Mouse (Mus musculus): ENCODE measurements at regions not wholly inside any gene's neighbourhood (a gene's known extent, or its start where the extent isn't known, plus 50 kb on each side); places are given as distances from the start of the nearest gene placed in this dataset.

DNA sequence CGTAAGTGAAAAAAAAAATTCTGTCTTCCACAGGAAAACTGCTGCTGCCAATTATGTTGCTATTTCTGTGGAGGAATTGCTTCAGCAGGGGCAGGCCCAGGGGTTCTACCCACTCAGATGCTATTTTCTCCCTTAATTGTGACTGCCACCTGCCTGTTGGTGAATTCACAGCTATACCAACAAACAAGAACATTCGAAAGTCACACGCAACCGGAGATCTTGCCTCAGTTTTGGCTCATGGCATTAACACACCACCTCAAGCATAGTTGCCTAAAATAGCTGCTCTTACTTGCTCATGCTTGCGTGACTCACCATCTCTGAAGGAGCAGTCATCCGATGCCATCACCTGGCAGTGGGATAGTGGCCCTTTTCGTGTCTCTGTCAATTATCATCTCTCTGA lies 498.3 kb downstream of the Epm2a start:
- H3K4me1 ChIP-seq (replicated peaks), result no peaks in the 10 kb centered on the region
- no peaks in the 10 kb centered on the region for H3K36me3 ChIP-seq
- no peaks in the 10 kb centered on the region for H3K9me3 ChIP-seq
- H3K4me2 ChIP-seq (replicated peaks), result no peak overlapping the region
- H3K9ac ChIP-seq, result no peak overlapping the region
- ATAC-seq, result no peak
- WGBS, result 91% methylated on average over 7 of the region's 7 CpGs
- H3K27ac ChIP-seq, result no peak overlapping the region
- no peaks in the 10 kb centered on the region for H3K27me3 ChIP-seq (replicated peaks)
- no peak overlapping the region for H3K4me3 ChIP-seq (replicated peaks)

DNA sequence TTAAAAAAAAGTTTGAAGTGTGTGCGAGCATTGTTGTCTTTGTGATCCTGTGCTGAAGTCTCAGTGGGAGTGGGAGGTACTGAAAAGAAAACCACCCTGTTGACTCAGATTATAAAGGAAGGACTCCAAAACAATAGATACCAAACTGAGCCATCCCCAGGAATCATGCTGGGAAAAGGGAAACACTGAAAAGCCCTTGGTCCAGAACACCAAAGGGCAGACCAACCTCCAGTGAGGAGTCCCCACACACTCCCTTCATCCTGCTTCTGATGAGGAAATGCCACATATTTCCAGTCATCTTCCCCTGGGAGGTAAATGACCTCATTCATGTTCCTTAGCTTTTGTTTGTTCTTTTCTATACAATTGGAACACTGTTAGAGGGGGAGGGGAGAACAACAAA lies 502.9 kb downstream of the Epm2a start:
- 86% methylated on average over 1 of the region's 1 CpGs for WGBS
- H3K27ac ChIP-seq, result no peak overlapping the region
- no peaks in the 10 kb centered on the region for H3K36me3 ChIP-seq
- no peaks in the 10 kb centered on the region for H3K27me3 ChIP-seq (replicated peaks)
- no peak overlapping the region for H3K9ac ChIP-seq
- H3K9me3 ChIP-seq, result no peaks in the 10 kb centered on the region
- H3K4me3 ChIP-seq (replicated peaks), result no peak overlapping the region
- ATAC-seq, result no peak
- no peak overlapping the region for H3K4me2 ChIP-seq (replicated peaks)
- no peaks in the 10 kb centered on the region for H3K4me1 ChIP-seq (replicated peaks)

DNA sequence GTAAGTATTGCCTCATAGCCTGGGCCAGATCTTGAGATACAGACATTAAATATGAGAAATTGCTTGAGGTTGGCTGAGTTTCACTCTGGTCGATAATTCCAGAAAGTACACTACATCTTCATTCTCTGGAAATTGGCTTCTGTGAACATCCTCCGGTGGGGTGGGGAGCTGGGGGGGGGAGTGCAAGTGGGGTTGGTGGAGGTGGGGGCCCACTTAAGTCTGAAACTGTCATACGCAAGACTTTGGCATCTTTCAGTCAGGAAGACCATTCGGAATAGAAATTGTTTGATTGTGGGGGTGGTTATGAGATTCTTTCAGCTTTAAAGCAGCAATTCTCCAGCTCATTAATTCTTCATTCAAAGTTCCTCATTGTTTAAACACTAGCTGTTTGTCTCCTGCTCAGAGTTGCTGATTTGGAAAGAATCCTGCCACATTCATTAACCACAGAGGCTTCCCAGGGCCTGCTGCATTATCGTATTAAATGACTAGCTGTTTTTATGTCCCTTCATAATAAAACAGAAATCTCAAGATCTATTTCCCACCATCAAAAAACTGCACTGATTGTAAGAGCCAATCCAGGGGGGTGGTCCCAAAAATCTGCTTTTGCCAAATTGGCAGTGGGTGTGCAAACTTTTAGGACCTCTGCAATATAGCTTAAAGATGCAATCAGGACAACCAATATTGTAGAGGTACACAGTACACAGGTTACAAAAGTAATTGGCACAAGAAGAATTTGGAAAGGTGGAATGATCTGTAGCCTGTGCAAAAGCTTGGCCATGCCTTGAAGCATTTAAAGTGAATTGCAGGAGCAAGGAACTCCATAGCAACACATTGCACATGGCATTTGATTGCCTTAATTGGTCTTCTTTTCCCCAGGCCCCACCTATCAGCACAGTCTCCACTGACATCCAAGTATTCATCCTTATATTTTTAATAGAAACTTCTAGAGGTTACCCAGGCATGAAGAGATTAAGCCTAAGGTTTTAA lies 532.2 kb downstream of the Epm2a start:
- no peaks in the 10 kb centered on the region for H3K4me1 ChIP-seq (replicated peaks)
- no peak overlapping the region for H3K9ac ChIP-seq
- ATAC-seq, result no peak
- no peaks in the 10 kb centered on the region for H3K9me3 ChIP-seq
- H3K36me3 ChIP-seq, result no peaks in the 10 kb centered on the region
- no peaks in the 10 kb centered on the region for H3K27me3 ChIP-seq (replicated peaks)
- H3K4me3 ChIP-seq (replicated peaks), result no peak overlapping the region
- no peak overlapping the region for H3K4me2 ChIP-seq (replicated peaks)
- H3K27ac ChIP-seq, result no peak overlapping the region
- 63% methylated on average over 5 of the region's 5 CpGs for WGBS

DNA sequence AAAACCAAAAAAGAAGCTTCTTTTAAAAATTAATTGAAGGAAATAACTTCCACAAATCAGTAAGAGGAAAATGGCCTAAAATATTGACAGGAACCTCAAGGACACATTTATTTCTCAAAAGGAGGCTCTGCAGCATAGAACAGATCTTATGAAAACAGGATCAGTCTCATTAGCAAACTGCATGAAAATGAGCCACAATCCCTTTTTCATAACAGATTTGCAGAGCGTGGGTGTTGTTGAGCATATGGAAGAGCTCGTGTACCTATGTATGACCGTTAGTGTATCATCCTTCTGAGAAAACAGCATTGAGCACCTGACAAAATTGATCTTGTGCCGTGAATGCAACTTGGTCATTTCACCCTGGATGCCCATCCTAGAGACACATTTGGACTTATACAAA lies 543.0 kb downstream of the Epm2a start:
- WGBS, result 93% methylated on average over 4 of the region's 4 CpGs
- no peak overlapping the region for H3K27ac ChIP-seq
- no peak overlapping the region for H3K4me2 ChIP-seq (replicated peaks)

DNA sequence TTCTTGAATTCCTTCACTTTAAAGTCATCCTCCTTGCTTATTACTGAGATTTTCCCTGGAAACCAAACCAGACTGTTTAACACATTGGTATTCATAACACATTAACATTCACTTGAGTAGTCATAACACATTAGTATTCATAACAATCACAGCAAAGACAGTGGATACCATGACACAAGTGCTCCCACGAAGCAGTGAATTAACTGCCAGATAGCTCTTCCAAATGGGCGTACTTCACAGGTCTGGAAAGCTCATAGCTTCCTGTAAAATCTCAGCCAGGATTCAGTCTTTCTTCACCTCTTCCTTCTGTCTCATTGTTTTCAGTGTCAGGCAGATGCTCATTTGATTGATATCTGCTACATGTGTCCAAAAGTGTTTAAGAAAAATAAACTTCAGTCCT lies 545.7 kb downstream of the Epm2a start:
- no peak overlapping the region for H3K4me3 ChIP-seq (replicated peaks)
- H3K27me3 ChIP-seq (replicated peaks), result no peaks in the 10 kb centered on the region
- H3K27ac ChIP-seq, result no peak overlapping the region
- ATAC-seq, result no peak
- H3K9ac ChIP-seq, result no peak overlapping the region
- H3K36me3 ChIP-seq, result no peaks in the 10 kb centered on the region
- no peaks in the 10 kb centered on the region for H3K9me3 ChIP-seq
- no peaks in the 10 kb centered on the region for H3K4me1 ChIP-seq (replicated peaks)
- H3K4me2 ChIP-seq (replicated peaks), result no peak overlapping the region
- WGBS, result 76% methylated on average over 2 of the region's 2 CpGs

More for the DNA sequence above, 543.0 kb downstream of the Epm2a start:
- Histone ChIP-seq H3K9ac (no peak overlapping the region), H3K4me1 (replicated peaks) (no peaks in the 10 kb centered on the region), H3K36me3 (no peaks in the 10 kb centered on the region), H3K9me3 (no peaks in the 10 kb centered on the region), H3K27me3 (replicated peaks) (no peaks in the 10 kb centered on the region), H3K4me3 (replicated peaks) (no peak overlapping the region)
- no peak for ATAC-seq

DNA sequence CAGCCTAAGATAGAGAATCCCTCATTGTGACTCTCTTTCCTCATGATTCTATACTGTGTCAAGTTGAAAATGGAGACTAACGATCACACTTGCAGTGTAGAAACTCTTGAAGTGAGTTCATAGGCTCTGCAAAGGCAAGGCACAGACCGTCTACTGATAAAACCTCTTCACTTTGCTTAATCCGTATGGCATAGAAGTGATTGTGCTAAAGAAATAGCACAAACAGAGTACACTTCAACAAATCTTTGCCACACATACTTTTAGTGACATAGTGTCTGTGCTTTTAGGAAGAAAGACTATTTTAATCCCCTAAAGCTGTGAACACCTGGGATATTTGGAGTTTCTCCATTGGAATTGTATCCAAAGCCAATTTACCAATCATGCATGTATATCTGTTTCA lies 578.9 kb downstream of the Epm2a start:
- H3K4me2 ChIP-seq (replicated peaks), result no peak overlapping the region
- H3K9ac ChIP-seq, result no peak overlapping the region
- no peaks in the 10 kb centered on the region for H3K9me3 ChIP-seq
- 86% methylated on average over 3 of the region's 3 CpGs for WGBS
- no peak overlapping the region for H3K27ac ChIP-seq
- no peak overlapping the region for H3K4me3 ChIP-seq (replicated peaks)
- H3K36me3 ChIP-seq, result no peaks in the 10 kb centered on the region
- no peaks in the 10 kb centered on the region for H3K27me3 ChIP-seq (replicated peaks)
- H3K4me1 ChIP-seq (replicated peaks), result no peaks in the 10 kb centered on the region
- ATAC-seq, result no peak

DNA sequence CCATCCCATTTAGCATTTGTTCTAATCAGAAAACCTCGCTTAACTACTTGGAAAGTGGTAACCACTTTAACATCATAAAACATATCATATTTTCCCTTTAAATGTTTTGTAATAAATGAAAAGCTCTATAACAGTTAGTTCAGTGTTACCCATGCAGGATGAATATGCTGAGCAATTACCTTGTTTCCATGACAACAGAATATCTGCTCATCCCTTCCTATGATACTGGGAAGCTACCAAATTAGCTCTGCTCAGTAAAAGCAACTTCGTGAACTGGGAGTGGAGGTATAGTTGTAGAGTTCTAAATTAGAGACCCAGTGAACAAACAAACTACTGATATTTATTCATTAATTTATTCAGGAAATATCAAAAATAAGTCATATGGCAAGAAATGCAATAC lies 595.0 kb downstream of the Epm2a start:
- ATAC-seq, result no peak
- H3K4me2 ChIP-seq (replicated peaks), result no peak overlapping the region

DNA sequence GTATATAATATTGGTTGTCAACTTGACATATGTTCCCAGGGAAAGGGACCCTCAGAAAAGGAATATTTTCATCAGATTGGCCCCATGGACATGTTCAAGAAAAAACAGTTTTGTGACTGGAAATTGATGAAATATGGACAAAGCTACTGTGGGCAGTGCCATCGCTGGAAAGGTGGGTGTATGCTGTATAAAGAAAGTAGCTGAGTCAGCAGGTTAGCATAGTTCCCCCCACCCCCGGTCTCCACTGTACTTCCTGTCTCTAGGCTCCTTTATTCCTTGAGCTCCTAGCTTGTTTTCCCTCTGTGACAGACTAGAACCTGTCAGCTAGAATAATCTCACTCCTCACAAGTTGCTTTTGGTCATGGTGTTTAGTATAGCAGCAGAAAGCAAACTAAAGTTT lies 599.6 kb downstream of the Epm2a start:
- Histone ChIP-seq H3K4me1 (replicated peaks) (no peaks in the 10 kb centered on the region), H3K9me3 (no peaks in the 10 kb centered on the region), H3K36me3 (no peaks in the 10 kb centered on the region), H3K9ac (no peak overlapping the region), H3K4me2 (replicated peaks) (no peak overlapping the region), H3K27ac (no peak overlapping the region), H3K4me3 (replicated peaks) (no peak overlapping the region), H3K27me3 (replicated peaks) (no peaks in the 10 kb centered on the region)
- WGBS, result 80% methylated on average over 2 of the region's 2 CpGs
- ATAC-seq, result no peak

More for the DNA sequence above, 595.0 kb downstream of the Epm2a start:
- no peaks in the 10 kb centered on the region for H3K4me1 ChIP-seq (replicated peaks)
- H3K27me3 ChIP-seq (replicated peaks), result no peaks in the 10 kb centered on the region
- no peaks in the 10 kb centered on the region for H3K36me3 ChIP-seq
- H3K9ac ChIP-seq, result no peak overlapping the region
- WGBS, result 89% methylated on average over 2 of the region's 2 CpGs
- H3K4me3 ChIP-seq (replicated peaks), result no peak overlapping the region
- no peaks in the 10 kb centered on the region for H3K9me3 ChIP-seq
- H3K27ac ChIP-seq, result no peak overlapping the region

DNA sequence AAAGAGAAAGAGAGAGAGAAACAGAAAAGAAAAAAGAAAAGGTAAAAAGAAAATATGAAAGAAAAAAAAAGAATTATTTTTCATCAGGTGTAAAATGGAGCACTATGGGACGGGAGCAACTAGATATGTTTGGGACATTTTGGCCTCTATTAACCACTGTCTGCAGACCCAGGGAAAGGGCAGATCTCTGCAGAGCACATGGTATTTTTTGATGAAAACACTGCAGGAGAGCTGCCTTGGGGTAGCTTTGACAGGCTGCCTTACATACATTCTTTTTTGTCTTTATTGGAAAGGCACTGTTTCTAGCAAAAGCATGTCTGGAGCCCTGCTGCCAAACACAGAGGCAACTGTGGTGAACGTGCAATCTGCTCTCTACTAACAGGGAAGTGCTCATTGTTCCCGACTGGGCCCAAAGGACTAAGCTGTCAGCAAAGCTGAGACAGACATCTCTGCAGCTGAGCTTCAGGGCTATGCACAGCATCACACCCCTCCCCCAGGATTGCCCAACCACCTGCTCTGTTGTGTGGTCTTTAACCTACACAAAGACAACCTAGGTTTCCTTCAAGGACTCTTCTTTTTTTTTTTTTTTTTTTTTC lies 617.2 kb downstream of the Epm2a start:
- 50% methylated on average over 3 of the region's 3 CpGs for WGBS
- H3K4me2 ChIP-seq (replicated peaks), result no peak overlapping the region
- no peak for ATAC-seq
- no peaks in the 10 kb centered on the region for H3K36me3 ChIP-seq
- no peak overlapping the region for H3K9ac ChIP-seq
- H3K4me3 ChIP-seq (replicated peaks), result no peak overlapping the region
- H3K27ac ChIP-seq, result no peak overlapping the region
- no peaks in the 10 kb centered on the region for H3K4me1 ChIP-seq (replicated peaks)
- no peaks in the 10 kb centered on the region for H3K27me3 ChIP-seq (replicated peaks)
- H3K9me3 ChIP-seq, result no peaks in the 10 kb centered on the region

DNA sequence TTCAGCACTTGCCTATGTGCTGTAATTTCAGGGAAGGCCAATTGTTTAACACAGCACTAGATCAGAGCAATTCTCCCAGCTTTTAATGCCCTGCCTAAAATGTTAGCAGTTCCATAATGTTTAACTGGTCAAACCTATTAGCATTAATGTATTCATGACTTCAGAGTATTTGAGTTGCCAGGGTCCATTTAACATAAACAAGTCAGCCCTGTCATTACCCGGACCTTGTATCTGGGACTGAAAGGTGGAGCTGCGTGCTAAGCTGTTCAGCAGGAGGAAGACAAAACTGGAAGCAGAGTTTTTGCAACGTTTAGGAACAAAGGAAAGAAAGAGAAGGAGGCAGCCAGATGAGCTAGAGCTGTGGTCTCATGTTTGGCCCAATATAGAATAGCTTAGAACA lies 661.8 kb downstream of the Epm2a start:
- ATAC-seq, result no peak
- Histone ChIP-seq H3K36me3 (no peaks in the 10 kb centered on the region), H3K9me3 (no peaks in the 10 kb centered on the region), H3K4me2 (replicated peaks) (no peak overlapping the region), H3K9ac (no peak overlapping the region), H3K27me3 (replicated peaks) (no peaks in the 10 kb centered on the region), H3K27ac (no peak overlapping the region), H3K4me3 (replicated peaks) (no peak overlapping the region), H3K4me1 (replicated peaks) (no peaks in the 10 kb centered on the region)
- WGBS, result 53% methylated on average over 3 of the region's 3 CpGs

DNA sequence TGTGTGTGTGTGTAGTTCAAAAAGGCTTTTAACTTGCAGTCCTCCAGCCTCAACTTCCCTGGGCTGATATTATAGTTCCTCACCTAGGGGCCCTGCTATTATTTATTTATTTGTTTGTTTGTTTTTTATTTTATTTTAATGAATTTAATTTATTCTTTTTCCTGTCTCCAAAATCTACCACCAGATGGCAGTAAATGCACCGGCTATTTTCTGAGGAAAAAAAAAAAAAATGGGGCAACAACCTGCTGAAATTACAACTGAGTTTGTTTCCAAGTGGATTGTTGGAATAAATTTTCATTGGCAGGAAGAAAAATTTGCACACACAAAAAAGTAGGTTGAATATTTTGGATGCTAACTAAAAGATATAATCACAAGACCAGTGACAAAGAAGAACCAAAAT lies 662.7 kb downstream of the Epm2a start:
- WGBS, result 48% methylated on average over 1 of the region's 1 CpGs
- H3K9me3 ChIP-seq, result no peaks in the 10 kb centered on the region
- H3K36me3 ChIP-seq, result no peaks in the 10 kb centered on the region
- ATAC-seq, result no peak
- no peak overlapping the region for H3K4me3 ChIP-seq (replicated peaks)
- no peak overlapping the region for H3K27ac ChIP-seq
- no peak overlapping the region for H3K4me2 ChIP-seq (replicated peaks)
- H3K4me1 ChIP-seq (replicated peaks), result no peaks in the 10 kb centered on the region
- H3K27me3 ChIP-seq (replicated peaks), result no peaks in the 10 kb centered on the region
- H3K9ac ChIP-seq, result no peak overlapping the region

DNA sequence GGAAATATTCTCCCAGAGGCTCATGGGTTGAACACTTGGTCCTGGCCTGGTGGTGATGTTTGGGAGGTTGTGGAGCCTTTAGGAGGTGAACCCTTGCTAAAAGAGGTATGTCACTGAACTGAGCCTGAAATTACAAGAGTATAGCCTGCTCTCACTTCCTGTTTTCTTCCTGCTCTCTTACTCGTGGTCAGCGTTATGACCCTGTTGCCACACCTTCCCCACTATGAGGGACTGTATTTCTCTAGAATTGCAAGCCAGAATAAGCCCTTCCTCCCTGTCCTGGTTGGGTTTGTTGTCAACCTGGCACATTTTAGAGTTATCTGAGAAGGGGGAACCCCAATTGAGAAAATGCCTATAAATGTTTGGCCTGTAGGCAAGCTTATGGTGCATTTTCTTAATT lies 674.1 kb downstream of the Epm2a start:
- WGBS, result 55% methylated on average over 2 of the region's 2 CpGs
- no peak overlapping the region for H3K27ac ChIP-seq
- H3K27me3 ChIP-seq (replicated peaks), result no peaks in the 10 kb centered on the region

DNA sequence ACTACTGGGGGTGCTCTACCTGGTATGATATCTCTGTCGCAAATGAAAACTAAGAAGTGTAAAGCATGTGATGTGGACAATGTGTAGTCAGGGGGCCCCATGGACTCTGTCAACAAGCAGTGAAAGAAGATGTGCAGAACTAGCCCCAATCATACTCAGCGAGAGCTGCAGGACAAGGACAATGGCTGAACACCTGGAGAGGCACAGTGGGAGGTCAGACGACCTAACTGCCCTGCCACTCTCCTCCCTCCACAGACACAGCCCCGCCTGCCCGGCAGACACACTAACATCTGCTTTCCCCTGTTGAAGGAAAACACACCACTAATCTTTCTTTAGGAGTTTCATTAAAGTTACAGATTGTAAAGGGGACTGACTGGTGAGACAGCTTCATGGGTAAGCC lies 675.1 kb downstream of the Epm2a start:
- H3K36me3 ChIP-seq, result no peaks in the 10 kb centered on the region
- ATAC-seq, result no peak
- H3K4me1 ChIP-seq (replicated peaks), result no peaks in the 10 kb centered on the region
- H3K27ac ChIP-seq, result no peak overlapping the region
- 36% methylated on average over 5 of the region's 5 CpGs for WGBS
- H3K4me2 ChIP-seq (replicated peaks), result no peak overlapping the region
- no peak overlapping the region for H3K4me3 ChIP-seq (replicated peaks)
- no peaks in the 10 kb centered on the region for H3K27me3 ChIP-seq (replicated peaks)
- no peak overlapping the region for H3K9ac ChIP-seq
- H3K9me3 ChIP-seq, result no peaks in the 10 kb centered on the region

More for the DNA sequence above, 674.1 kb downstream of the Epm2a start:
- Histone ChIP-seq H3K9me3 (no peaks in the 10 kb centered on the region), H3K4me3 (replicated peaks) (no peak overlapping the region), H3K4me2 (replicated peaks) (no peak overlapping the region), H3K4me1 (replicated peaks) (no peaks in the 10 kb centered on the region), H3K36me3 (no peaks in the 10 kb centered on the region), H3K9ac (no peak overlapping the region)
- no peak for ATAC-seq
